Mouse (Mus musculus): ENCODE measurements around the gene Nf2.
"Not testable (repeated sequence)": the region's sequence is repeated elsewhere in the genome, so short reads cannot be mapped to it uniquely, and the experiment has no call there.

Nf2 gene

GRCm38 (mm10) chr11:4837342-4837741, 12.0 kb downstream of the Nf2 start:
- no peak for DNase-seq (ENCODE audit: low spot score)

- DNase-seq (ENCODE audit: low spot score): peak; percentile 15
These were observed 12.6 kb downstream of the Nf2 start for GRCm38 (mm10) chr11:4836755-4837154.

GRCm38 (mm10) chr11:4835436-4835835, 13.9 kb downstream of the Nf2 start:
- no peak for DNase-seq (ENCODE audit: low spot score)

- DNase-seq (ENCODE audit: low spot score): no peak
These were observed 15.9 kb downstream of the Nf2 start for GRCm38 (mm10) chr11:4833295-4833939.

- no peak for DNase-seq (ENCODE audit: low spot score)
These were observed 18.3 kb downstream of the Nf2 start for GRCm38 (mm10) chr11:4831066-4831465.

GRCm38 (mm10) chr11:4827916-4828315, 21.4 kb downstream of the Nf2 start:
- no peak for DNase-seq (ENCODE audit: low spot score)

GRCm38 (mm10) chr11:4827340-4827739, 22.0 kb downstream of the Nf2 start:
- no peak for DNase-seq (ENCODE audit: low spot score)

- no peak for DNase-seq (ENCODE audit: low spot score)
These were observed 23.1 kb downstream of the Nf2 start for GRCm38 (mm10) chr11:4826152-4826778.

GRCm38 (mm10) chr11:4823655-4824312, 25.6 kb downstream of the Nf2 start:
- no peak for DNase-seq (ENCODE audit: low spot score)

GRCm38 (mm10) chr11:4822446-4822842, 26.9 kb downstream of the Nf2 start:
- DNase-seq (ENCODE audit: low spot score): not testable (repeated sequence)

- DNase-seq (ENCODE audit: low spot score): no peak
These were observed 27.6 kb downstream of the Nf2 start for GRCm38 (mm10) chr11:4821492-4822445.

- no peak for DNase-seq (ENCODE audit: low spot score)
These were observed 34.6 kb downstream of the Nf2 start for GRCm38 (mm10) chr11:4814507-4815450.

GRCm38 (mm10) chr11:4808311-4808710, 41.0 kb downstream of the Nf2 start:
- DNase-seq (ENCODE audit: low spot score): no peak

GRCm38 (mm10) chr11:4806031-4806715, 43.2 kb downstream of the Nf2 start:
- no peak for DNase-seq (ENCODE audit: low spot score)

- DNase-seq (ENCODE audit: low spot score): no peak
These were observed 44.3 kb downstream of the Nf2 start for GRCm38 (mm10) chr11:4804921-4805562.

GRCm38 (mm10) chr11:4803951-4804350, 45.4 kb downstream of the Nf2 start:
- DNase-seq (ENCODE audit: low spot score): no peak

- DNase-seq (ENCODE audit: low spot score): no peak
These were observed 45.9 kb downstream of the Nf2 start for GRCm38 (mm10) chr11:4803426-4803825.

- DNase-seq (ENCODE audit: low spot score): no peak
These were observed 46.3 kb downstream of the Nf2 start for GRCm38 (mm10) chr11:4803008-4803407.

GRCm38 (mm10) chr11:4802401-4802800, 46.9 kb downstream of the Nf2 start:
- DNase-seq (ENCODE audit: low spot score): not testable (repeated sequence)

GRCm38 (mm10) chr11:4800654-4801053, 48.7 kb downstream of the Nf2 start:
- no peak for DNase-seq (ENCODE audit: low spot score)
